Mouse (Mus musculus) B cell, adult 2 months (primary cell): ENCODE results near the gene Cdk15.
A peak's percentile ranks its signal among the peaks of the same experiment; 100 is the strongest.

Experiments used
- DNase-seq, 2 experiments: peaks; one replicate each; pipeline ENCODE4 v3.0.0; 2022

The Cdk15 gene

GRCm38 (mm10) chr1:59286316-59286850 lies 29.7 kb downstream of the Cdk15 start:
- peak; percentile 10 to 19 for DNase-seq

GRCm38 (mm10) chr1:59287733-59288132 lies 31.0 kb downstream of the Cdk15 start:
- DNase-seq, result no peak

GRCm38 (mm10) chr1:59291652-59292051 lies 34.9 kb downstream of the Cdk15 start:
- no peak for DNase-seq

- no peak for DNase-seq
These were observed 39.1 kb downstream of the Cdk15 start for GRCm38 (mm10) chr1:59295769-59296168.

GRCm38 (mm10) chr1:59297167-59297566 lies 40.5 kb downstream of the Cdk15 start:
- DNase-seq, result no peak

DNA sequence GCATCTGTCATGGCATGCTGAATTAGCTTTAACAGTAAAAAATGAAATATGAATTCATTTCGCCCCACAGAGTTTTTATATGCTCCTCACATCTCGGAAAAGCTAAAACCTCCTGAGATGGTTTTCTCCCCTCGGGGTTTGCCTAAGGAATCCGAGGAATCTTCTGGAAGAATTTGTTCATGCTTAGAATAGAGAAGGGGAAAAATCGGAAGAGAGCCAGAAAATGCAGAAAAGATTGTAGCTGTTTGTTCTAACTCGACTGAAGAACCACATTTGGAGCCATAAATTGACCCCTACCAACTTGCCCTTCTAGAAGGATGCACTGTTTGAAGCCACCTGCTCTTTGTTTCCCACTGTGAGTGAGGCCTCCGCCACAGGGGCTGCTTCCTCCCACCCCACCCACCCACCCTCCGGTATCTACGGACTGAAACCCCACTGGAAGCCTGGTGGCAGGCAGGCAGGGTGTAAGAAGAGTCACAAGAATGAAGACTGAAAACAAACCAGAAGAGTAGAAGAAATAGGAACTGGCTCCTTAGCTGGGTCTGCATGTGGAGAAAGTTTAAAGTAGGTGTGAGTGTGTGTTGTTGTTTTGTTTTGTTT lies 41.9 kb downstream of the Cdk15 start:
- DNase-seq, result no peak

DNA sequence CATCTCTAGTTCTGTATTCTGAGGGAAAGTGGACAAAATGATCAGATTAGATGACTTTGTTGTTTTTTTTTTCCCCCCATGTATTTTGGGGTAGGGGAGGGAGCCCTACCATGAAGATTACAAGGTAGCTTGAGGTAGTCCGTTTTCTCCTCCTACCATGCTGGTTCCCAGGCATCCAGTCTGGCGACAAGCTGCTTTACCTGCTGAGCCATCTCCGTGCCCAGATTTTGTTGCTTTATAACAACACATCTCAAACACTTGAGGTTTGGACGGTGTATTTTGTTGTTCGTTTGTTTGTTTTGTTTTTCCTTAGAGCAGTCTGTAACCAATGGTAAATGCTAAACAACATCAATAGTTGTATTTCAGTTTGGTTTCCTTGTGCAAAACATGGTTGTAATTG lies 50.6 kb downstream of the Cdk15 start:
- DNase-seq, result no peak

GRCm38 (mm10) chr1:59311292-59311885 lies 54.7 kb downstream of the Cdk15 start:
- DNase-seq, result no peak

GRCm38 (mm10) chr1:59312187-59313153 lies 55.8 kb downstream of the Cdk15 start:
- no peak for DNase-seq

- no peak for DNase-seq
These were observed 56.6 kb downstream of the Cdk15 start for GRCm38 (mm10) chr1:59313154-59313940.

- DNase-seq, result peak; percentile 5
These were observed 58.5 kb downstream of the Cdk15 start for GRCm38 (mm10) chr1:59315057-59315807.

DNA sequence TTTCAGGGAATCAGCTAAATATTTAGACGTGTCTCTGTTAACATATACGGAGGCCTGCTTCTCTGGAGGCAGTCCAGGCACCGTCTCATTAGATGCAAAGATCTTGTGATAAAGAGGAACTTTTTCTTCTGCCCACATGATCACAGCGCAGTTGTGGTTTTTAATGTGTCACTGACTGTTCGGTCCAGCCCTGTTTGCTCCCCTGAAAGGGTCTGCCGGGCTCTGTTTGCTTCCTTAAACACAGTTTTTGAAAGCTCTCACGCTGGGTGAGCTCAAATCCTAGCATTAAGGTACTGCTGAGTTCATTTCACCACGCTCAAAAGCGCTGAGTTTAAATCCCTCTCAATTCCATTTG lies 59.3 kb downstream of the Cdk15 start:
- DNase-seq, result peak; percentile 41 to 45

DNA sequence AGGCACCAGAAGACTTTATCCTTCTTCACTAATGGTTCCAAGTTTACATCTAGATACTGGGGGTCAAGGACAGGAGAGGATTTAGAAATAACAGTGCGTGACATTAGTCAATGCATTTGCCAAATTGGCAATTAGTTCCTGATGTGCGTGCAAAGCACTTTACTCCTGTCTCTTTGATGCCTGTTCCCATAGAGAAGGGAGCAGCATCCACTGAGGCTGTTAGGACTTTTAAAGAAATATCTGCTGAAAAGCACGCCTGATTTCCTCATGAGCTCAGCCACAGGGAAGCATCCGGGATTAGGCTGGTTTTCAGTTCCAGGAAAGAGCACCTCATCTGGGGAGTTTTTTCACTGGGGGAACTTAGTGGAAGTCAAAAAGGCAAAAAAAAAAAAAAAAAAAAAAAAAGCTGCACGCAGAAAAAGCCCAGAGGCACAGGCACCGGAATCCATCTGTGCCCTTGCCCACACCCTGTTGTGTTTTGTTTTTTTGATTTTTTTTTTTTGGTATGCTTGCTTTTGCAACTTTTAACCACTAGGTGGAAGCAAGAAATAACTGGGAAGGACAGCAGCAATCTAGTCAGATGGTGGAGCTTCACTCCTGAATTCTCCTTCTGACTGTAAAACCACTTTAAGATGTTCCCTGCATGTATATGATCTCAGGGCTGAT lies 59.8 kb downstream of the Cdk15 start:
- DNase-seq, result peak; percentile 9 to 14

- no peak for DNase-seq
These were observed 60.7 kb downstream of the Cdk15 start for GRCm38 (mm10) chr1:59317397-59317796.

- no peak for DNase-seq
These were observed 62.2 kb downstream of the Cdk15 start for GRCm38 (mm10) chr1:59318878-59319277.

- no peak for DNase-seq
These were observed 64.6 kb downstream of the Cdk15 start for GRCm38 (mm10) chr1:59321076-59321879.

DNA sequence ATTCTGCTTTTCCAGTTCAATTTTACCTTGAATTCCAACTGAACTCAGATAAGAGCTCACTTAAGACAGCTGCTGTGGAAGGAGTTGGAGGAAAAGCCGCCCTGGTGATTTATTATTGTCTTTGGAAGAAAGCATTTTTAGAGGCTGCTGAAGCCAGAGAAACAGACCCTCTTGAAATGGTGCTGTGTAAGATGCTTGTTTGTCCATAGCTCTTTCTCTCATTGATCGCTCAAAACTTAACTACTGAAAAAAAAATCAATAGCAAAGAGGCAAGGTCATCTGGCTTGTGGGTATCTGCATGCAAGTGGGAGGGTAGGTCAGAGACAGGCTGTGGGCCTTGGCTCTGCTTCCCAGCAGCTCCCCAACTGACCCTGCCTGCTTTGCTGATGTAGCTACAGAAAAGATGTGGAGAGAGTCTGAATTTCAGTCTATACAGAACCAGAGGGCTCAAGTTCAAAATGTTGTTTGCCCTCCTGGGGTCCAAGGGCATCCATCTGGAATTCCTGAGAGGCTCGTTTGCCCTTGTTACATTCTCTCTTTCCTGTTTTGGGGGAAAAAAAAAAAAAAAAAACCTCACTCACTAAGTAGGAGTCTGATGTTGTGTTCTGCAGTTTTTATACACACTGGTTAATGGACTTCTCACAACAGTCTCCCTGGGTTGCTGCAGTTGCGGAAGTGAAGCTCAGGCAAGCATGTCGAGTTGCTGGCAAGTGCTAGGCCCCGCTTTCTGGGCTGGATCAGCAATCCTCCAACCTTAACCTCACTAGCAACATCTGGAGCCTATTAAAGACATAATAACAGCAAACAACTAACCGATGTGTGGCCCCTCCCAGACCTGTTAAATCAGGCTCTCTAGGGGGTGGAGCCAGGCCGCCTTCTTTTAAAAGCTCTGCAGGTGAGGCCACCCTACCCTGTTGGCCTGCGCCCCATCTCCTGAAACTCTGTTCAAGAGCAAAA lies 65.5 kb downstream of the Cdk15 start:
- no peak for DNase-seq

DNA sequence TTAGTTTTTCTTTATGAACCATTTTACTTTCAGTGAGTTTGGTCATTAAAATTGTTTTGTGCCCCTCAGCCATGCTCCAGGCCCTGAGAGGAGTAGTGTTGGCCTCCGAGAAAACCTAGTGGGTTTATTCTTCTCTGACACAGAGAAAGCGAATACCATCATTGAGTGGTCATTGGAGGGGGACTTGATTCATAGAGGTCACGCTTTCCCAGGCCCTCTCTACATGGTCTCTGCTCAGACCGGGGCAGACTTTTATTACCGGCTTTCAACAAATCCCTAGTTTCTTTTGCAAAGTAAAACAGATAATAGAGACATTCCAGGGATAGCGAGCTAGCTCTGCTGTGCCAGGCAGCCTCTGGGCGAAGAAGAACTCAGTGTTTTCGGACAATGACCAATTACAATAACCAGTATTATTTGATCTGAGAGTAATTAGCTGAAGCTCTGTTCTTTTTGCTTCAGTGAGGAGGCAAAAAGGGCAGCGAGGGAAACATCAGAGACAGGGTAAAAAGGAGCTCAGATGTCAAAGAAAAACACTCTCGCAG lies 70.2 kb downstream of the Cdk15 start:
- DNase-seq, result no peak
